16 mouse cellular contexts compared by ENCODE assay signal in the genomic region with DNA sequence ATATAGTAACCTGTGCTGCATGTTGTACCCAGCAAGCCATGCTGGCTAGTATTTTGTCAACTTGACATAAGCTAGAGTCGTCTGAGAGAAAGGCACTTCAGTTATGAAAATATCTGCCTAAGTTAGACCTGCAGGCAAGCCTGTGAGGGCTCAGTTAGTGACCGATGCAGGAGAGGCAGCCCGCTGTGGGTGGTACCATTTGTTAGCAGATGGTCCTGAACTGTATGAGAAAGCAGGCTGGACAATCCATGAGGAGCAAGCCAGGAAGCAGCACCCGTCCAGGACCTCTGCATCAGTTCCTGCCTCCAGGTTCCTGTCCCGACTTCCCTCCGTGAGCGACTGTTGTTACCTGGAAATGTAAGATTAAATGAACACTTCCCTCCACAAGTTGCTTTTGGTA.
"Had no signal": no experiment of that assay in that cellular context is flagged by ENCODE, and none has a peak within 500 bp of the region (broad histone marks: within the 10 kb centered on the region; RNA-seq: fewer than 3 reads in every experiment).

No protein-coding gene starts in this region.

- H3K4me1 ChIP-seq: stomach, embryonic 15.5 days had no signal

- H3K9me3 ChIP-seq: neural tube, embryonic 13.5 days; neural tube, embryonic 15.5 days; stomach, embryonic 15.5 days had no signal

- DNase-seq: retina, postnatal 1 day; right cerebral cortex, adult 18-20 months; right cerebral cortex, postnatal 14 days; right cerebral cortex, postnatal 25 days; right cerebral cortex, postnatal 4 days; spleen, adult 18-20 months; thymus, adult 18-20 months; thymus, adult 2 months; thymus, postnatal 14 days; thymus, postnatal 25 days; thymus, postnatal 36 days; thymus, postnatal 4 days had no signal

- H3K27me3 ChIP-seq: neural tube, embryonic 13.5 days; neural tube, embryonic 15.5 days; stomach, embryonic 15.5 days had no signal

- H3K4me3 ChIP-seq: neural tube, embryonic 13.5 days; neural tube, embryonic 15.5 days; stomach, embryonic 15.5 days had no signal

- H3K9ac ChIP-seq: neural tube, embryonic 13.5 days; neural tube, embryonic 15.5 days; stomach, embryonic 15.5 days had no signal

- H3K36me3 ChIP-seq: neural tube, embryonic 13.5 days; neural tube, embryonic 15.5 days; stomach, embryonic 15.5 days had no signal

- H3K4me2 ChIP-seq: neural tube, embryonic 13.5 days; neural tube, embryonic 15.5 days; stomach, embryonic 15.5 days had no signal

- H3K27ac ChIP-seq: neural tube, embryonic 13.5 days; neural tube, embryonic 15.5 days; stomach, embryonic 15.5 days; stomach, postnatal 0 days had no signal
